Mouse (Mus musculus): ENCODE data around the gene Stxbp1.

Stxbp1 gene

GRCm38 (mm10) chr2:32756674-32757055 lies 90.4 kb downstream of the Stxbp1 start:
- no peak for DNase-seq (ENCODE audit: low read depth, low spot score)

- no peak for DNase-seq (ENCODE audit: low read depth, low spot score)
These were observed 94.9 kb downstream of the Stxbp1 start for GRCm38 (mm10) chr2:32752181-32752580.

GRCm38 (mm10) chr2:32751665-32752033 lies 95.4 kb downstream of the Stxbp1 start:
- no peak for DNase-seq (ENCODE audit: low read depth, low spot score)

- no peak for DNase-seq (ENCODE audit: low read depth, low spot score)
These were observed 96.0 kb downstream of the Stxbp1 start for GRCm38 (mm10) chr2:32750887-32751664.

- DNase-seq (ENCODE audit: low read depth, low spot score), result no peak
These were observed 96.8 kb downstream of the Stxbp1 start for GRCm38 (mm10) chr2:32750199-32750598.

- no peak for DNase-seq (ENCODE audit: low read depth, low spot score)
These were observed 98.0 kb downstream of the Stxbp1 start for GRCm38 (mm10) chr2:32749082-32749481.

- no peak for DNase-seq (ENCODE audit: low read depth, low spot score)
These were observed 102.6 kb downstream of the Stxbp1 start for GRCm38 (mm10) chr2:32744272-32744982.

GRCm38 (mm10) chr2:32742173-32742531 lies 104.9 kb downstream of the Stxbp1 start:
- DNase-seq (ENCODE audit: low read depth, low spot score), result no peak

GRCm38 (mm10) chr2:32741273-32742172 lies 105.5 kb downstream of the Stxbp1 start:
- no peak for DNase-seq (ENCODE audit: low read depth, low spot score)

- DNase-seq (ENCODE audit: low read depth, low spot score), result no peak
These were observed 106.2 kb downstream of the Stxbp1 start, which contains the start of gene 6330409D20Rik for GRCm38 (mm10) chr2:32740916-32741272. Gene 6330409D20Rik (minus strand): TSS chr2:32741016.

GRCm38 (mm10) chr2:32739311-32739710 lies 107.7 kb downstream of the Stxbp1 start:
- DNase-seq (ENCODE audit: low read depth, low spot score), result no peak

Data from WW6 (cell line).